Comparison of ENCODE assay signal across 7 mouse cellular contexts in genomic region chr4:149425801-149426292, GRCm38 (mm10). TPM values are rescaled to one million over a fixed set of nuclear protein-coding genes. Genes with fewer than 3 reads are reported as not detected.
A peak's percentile ranks its signal among the peaks of the same experiment; 100 is the strongest.
DNase-seq lines count a peak whose midpoint lies in the region; ATAC-seq and TF ChIP-seq lines count a peak whose summit lies in the region.

No protein-coding gene starts in this region.

- peak overlapping the region; percentile 92 for H3K4me3 ChIP-seq in embryonic facial prominence, embryonic 14.5 days (ENCODE audit: low read depth, low read length)
- H3K4me3 ChIP-seq in liver, embryonic 15.5 days (replicated peaks): peak overlapping the region; percentile 89
- H3K4me3 ChIP-seq in olfactory bulb, adult 2 months (ENCODE audit: insufficient read depth, low read depth, low read length): peak overlapping the region; percentile 96

- no peak for TF ChIP-seq CTCF in olfactory bulb, adult 2 months (IDR thresholded peaks at IDR 0.05; ENCODE audit: insufficient read depth, low read depth, low read length)

- WGBS in embryonic facial prominence, embryonic 14.5 days: 3% methylated on average over 18 of the region's 35 CpGs
- WGBS in liver, embryonic 15.5 days (ENCODE audit: insufficient replicate concordance): under 1% methylated on average over 35 of the region's 35 CpGs
- under 1% methylated on average over 35 of the region's 35 CpGs for WGBS in olfactory bulb, adult 2 months

- peak; percentile 10 for DNase-seq in ovary, postnatal 10 days (ENCODE audit: low spot score)
- DNase-seq in ovary, adult 18-20 months (ENCODE audit: low spot score): no peak
- DNase-seq in adrenal gland, postnatal 36 days: peak; percentile 33 to 61
- peak; percentile 59 for DNase-seq in embryonic facial prominence, embryonic 14.5 days (ENCODE audit: low spot score)
- peak; percentile 64 for DNase-seq in induced T-regulatory cell, adult 2 months (ENCODE audit: low read depth)

- H3K4me1 ChIP-seq in embryonic facial prominence, embryonic 14.5 days (ENCODE audit: control insufficient read depth, insufficient read depth, low read length): peaks cover 12% of the 10 kb centered on the region
- peaks cover 19% of the 10 kb centered on the region for H3K4me1 ChIP-seq in liver, embryonic 15.5 days (replicated peaks)
- H3K4me1 ChIP-seq in olfactory bulb, adult 2 months (ENCODE audit: control insufficient read depth, insufficient read depth, low read length): peaks cover 6% of the 10 kb centered on the region; the same call in 1 of the 2 replicates

- peak overlapping the region; percentile 89 for H3K9ac ChIP-seq in embryonic facial prominence, embryonic 14.5 days (ENCODE audit: low read depth, low read length)
- peak overlapping the region; percentile 90 for H3K9ac ChIP-seq in liver, embryonic 15.5 days

- peak; percentile 72 for ATAC-seq in embryonic facial prominence, embryonic 14.5 days (ENCODE audit: low read depth)
- ATAC-seq in liver, embryonic 15.5 days (ENCODE audit: insufficient read depth): peak; percentile 67

- no peaks in the 10 kb centered on the region for H3K9me3 ChIP-seq in embryonic facial prominence, embryonic 14.5 days (ENCODE audit: control insufficient read depth, low read length)
- no peaks in the 10 kb centered on the region for H3K9me3 ChIP-seq in liver, embryonic 15.5 days (replicated peaks)

- no peak for TF ChIP-seq POLR2A in olfactory bulb, adult 2 months (IDR thresholded peaks at IDR 0.05; ENCODE audit: insufficient read depth, low read depth, low read length)

- no peaks in the 10 kb centered on the region for H3K36me3 ChIP-seq in embryonic facial prominence, embryonic 14.5 days (ENCODE audit: control insufficient read depth, insufficient read depth, low read length)
- H3K36me3 ChIP-seq in liver, embryonic 15.5 days (replicated peaks): 0 out of 2 replicates have a peak, but pooled peaks cover 2% of the 10 kb centered on the region

- peak overlapping the region; percentile 60 for H3K4me2 ChIP-seq in embryonic facial prominence, embryonic 14.5 days (ENCODE audit: low read depth, low read length)
- peak overlapping the region; percentile 86 for H3K4me2 ChIP-seq in liver, embryonic 15.5 days

- no peaks in the 10 kb centered on the region for H3K27me3 ChIP-seq in embryonic facial prominence, embryonic 14.5 days (replicated peaks; ENCODE audit: control insufficient read depth, insufficient read depth, low read length)
- H3K27me3 ChIP-seq in liver, embryonic 15.5 days: no peaks in the 10 kb centered on the region

- H3K27ac ChIP-seq in embryonic facial prominence, embryonic 14.5 days (replicated peaks; ENCODE audit: low read depth, low read length): peak overlapping the region; percentile 98
- H3K27ac ChIP-seq in liver, embryonic 15.5 days (replicated peaks): peak overlapping the region; percentile 93
- H3K27ac ChIP-seq in olfactory bulb, adult 2 months (ENCODE audit: insufficient read depth, low read depth, low read length): peak overlapping the region; percentile 98

RNA-seq across cellular contexts. Expression of gene Ube4b, which starts 0.7 kb away (rescaled TPM):
- total RNA-seq in adrenal gland, postnatal 36 days (2021): 10 to 100 TPM; 65.8 to 85.7 TPM
- 42.2 and 43.7 TPM in 2 replicates for polyA plus RNA-seq in embryonic facial prominence, embryonic 14.5 days (2014; fragmentation: Nextera tagmentation; extraction: Ambion mirVana)
- 10.2 and 14.8 TPM in 2 replicates for polyA plus RNA-seq in liver, embryonic 15.5 days (2015; fragmentation: Nextera tagmentation; extraction: Ambion mirVana)
- 129 TPM in 1 of 2 replicates, not detected in the other for polyA plus RNA-seq in olfactory bulb, adult 2 months (2012; ENCODE audit: insufficient read depth, insufficient read length, low replicate concordance, missing spikeins)

RNA-seq across cellular contexts. Expression of gene Rbp7, which starts 28.9 kb away (rescaled TPM):
- 10 to 100 TPM; 16.5 to 67.6 TPM for total RNA-seq in adrenal gland, postnatal 36 days (2021)
- polyA plus RNA-seq in embryonic facial prominence, embryonic 14.5 days (2014; fragmentation: Nextera tagmentation; extraction: Ambion mirVana): 1.2 and 2.5 TPM in 2 replicates
- polyA plus RNA-seq in liver, embryonic 15.5 days (2015; fragmentation: Nextera tagmentation; extraction: Ambion mirVana): not detected in 2 replicates
- not detected in 2 replicates for polyA plus RNA-seq in olfactory bulb, adult 2 months (2012; ENCODE audit: insufficient read depth, insufficient read length, low replicate concordance, missing spikeins)

RNA-seq across cellular contexts. Expression of gene Tmem274, which starts 51.3 kb away (rescaled TPM):
- not detected for total RNA-seq in adrenal gland, postnatal 36 days (2021)
- not detected in 2 replicates for polyA plus RNA-seq in embryonic facial prominence, embryonic 14.5 days (2014; fragmentation: Nextera tagmentation; extraction: Ambion mirVana)
- polyA plus RNA-seq in liver, embryonic 15.5 days (2015; fragmentation: Nextera tagmentation; extraction: Ambion mirVana): 0.20 TPM in 1 of 2 replicates, not detected in the other
- polyA plus RNA-seq in olfactory bulb, adult 2 months (2012; ENCODE audit: insufficient read depth, insufficient read length, low replicate concordance, missing spikeins): not detected in 2 replicates

RNA-seq across cellular contexts. Expression of gene Nmnat1, which starts 59.2 kb away (rescaled TPM):
- total RNA-seq in adrenal gland, postnatal 36 days (2021): 10 to 100 TPM; 16.4 to 17.8 TPM
- polyA plus RNA-seq in embryonic facial prominence, embryonic 14.5 days (2014; fragmentation: Nextera tagmentation; extraction: Ambion mirVana): 7.2 and 8.9 TPM in 2 replicates
- polyA plus RNA-seq in liver, embryonic 15.5 days (2015; fragmentation: Nextera tagmentation; extraction: Ambion mirVana): 5.1 and 5.3 TPM in 2 replicates
- not detected in 2 replicates for polyA plus RNA-seq in olfactory bulb, adult 2 months (2012; ENCODE audit: insufficient read depth, insufficient read length, low replicate concordance, missing spikeins)

RNA-seq across cellular contexts. Expression of gene Lzic, which starts 59.2 kb away (rescaled TPM):
- 10 to 100 TPM; 28.5 to 29.3 TPM for total RNA-seq in adrenal gland, postnatal 36 days (2021)
- polyA plus RNA-seq in embryonic facial prominence, embryonic 14.5 days (2014; fragmentation: Nextera tagmentation; extraction: Ambion mirVana): 45.1 and 48.1 TPM in 2 replicates
- polyA plus RNA-seq in liver, embryonic 15.5 days (2015; fragmentation: Nextera tagmentation; extraction: Ambion mirVana): 10.3 and 11.9 TPM in 2 replicates
- polyA plus RNA-seq in olfactory bulb, adult 2 months (2012; ENCODE audit: insufficient read depth, insufficient read length, low replicate concordance, missing spikeins): not detected in 2 replicates
